Mouse (Mus musculus) megakaryocyte progenitor cell, adult 5-6 weeks (primary cell): ENCODE data around the gene Gm973. TPM values are rescaled to one million over a fixed set of nuclear protein-coding genes. Genes with fewer than 3 reads are reported as not detected.
"Not testable (repeated sequence)": the region's sequence is repeated elsewhere in the genome, so short reads cannot be mapped to it uniquely, and the experiment has no call there.

Experiments
- ATAC-seq: replicated peaks from 2 replicates; pipeline ENCODE4 v1.8.0; 2016; ENCODE audit warnings: mild to moderate bottlenecking, moderate TSS enrichment, inconsistent platforms; ENCODE audit not compliant: poor library complexity
- total RNA-seq, 2 experiments: library from RNA; stranded (forward) in 1 of 2; stranded (reverse) in 1 of 2; fragments of 157-497, 149-512 nt in 1 of 2; fragments of 200-1000 nt in 1 of 2; gene quantifications; 2 replicates each; pipeline versions ENCODE4 v1.2.3 to v1.2.4; 2015 to 2017

Gm973 gene
- total RNA-seq, 2 experiments from 2014 or later = 0.30 TPM; not detected in 1

DNA sequence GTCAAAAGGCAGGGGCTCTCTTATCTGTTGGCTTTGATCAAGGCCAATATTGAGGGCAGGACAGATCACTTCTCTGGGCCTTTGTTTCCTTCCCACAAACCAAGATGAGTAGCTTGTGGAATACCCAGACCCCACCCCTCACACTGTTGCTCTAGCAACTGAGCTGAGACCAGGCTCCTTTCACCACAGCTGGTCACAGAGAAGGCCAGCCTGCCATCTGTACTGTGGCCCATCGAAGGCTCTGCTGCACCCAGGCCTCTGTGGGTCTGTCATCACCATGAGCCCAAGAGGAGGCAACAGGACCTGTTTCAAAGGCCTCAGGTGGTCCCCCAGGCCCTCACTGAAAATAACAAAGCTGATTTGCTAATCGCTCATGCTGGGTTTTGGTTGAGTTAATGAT, 99.0 kb downstream of the Gm973 start:
- ATAC-seq = no peak

DNA sequence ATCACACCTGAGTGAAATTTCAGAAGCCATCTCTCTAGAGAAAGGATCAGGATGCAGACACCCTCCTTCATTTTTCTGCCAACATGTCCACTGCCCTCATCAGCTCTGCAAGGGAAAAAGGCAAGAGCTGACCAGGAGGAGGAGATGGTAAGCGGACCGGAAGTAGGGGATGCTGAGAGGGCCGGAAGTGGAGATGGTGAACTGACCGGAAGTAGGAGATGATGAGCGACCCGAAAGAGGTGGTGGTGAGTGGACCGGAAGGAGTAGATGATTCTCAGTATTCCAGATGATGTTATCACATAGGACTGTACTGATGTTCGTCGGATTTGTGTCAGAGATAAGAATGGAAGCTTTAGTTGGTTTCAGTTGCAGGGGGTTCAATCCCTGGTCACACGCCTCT, 103.1 kb downstream of the Gm973 start:
- no peak for ATAC-seq

DNA sequence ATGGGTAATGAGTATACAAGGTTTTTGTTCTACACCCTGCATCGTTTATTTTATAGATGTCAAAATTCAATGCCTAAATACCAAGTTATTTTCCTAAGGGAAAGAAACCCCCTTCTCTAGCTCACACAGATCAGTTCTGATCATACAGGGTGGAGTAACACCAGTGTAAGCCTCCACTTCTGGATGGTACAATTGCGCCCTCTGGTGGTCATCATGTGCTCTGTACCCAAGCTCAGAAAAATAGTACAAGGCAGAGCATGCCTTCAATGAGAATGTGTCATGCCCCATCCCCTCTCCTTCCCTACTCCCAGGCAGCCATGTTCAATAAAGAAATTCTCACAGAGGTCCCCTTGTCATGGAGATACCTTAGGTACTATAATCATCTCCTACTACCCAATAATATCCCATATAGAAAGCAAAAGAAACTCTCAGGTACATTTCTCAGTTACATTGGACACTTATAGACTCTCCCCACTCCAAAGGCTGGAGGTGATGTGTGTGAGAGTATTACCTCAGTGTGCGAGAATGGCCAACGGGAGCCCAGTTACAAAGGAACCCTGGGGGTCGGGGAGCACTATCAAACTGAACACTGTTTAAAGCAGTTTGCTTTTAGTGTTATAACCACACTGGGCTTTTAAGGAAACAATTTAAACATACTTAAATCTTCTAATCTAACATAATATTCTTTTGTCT, 107.4 kb downstream of the Gm973 start:
- peak; percentile 95 for ATAC-seq

DNA sequence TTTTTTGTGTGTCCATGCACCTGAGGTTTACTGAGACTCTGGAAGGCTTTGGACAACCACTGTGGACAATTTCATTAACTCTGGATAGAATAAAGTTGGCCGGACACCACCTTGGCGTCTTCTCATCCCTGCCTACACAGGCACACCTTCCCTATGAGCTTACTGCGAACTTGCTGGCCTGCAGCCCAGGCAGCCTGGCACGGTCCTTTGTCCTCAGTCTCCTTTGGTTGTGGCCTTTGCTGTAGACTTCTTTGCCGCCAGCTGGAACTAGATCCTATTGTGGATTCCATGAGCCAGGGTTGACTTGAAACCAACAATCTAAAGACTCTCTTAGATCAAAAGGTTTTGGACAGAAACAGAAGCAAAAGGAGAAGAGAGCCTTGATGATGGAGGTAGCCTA, 109.3 kb downstream of the Gm973 start:
- ATAC-seq = no peak

DNA sequence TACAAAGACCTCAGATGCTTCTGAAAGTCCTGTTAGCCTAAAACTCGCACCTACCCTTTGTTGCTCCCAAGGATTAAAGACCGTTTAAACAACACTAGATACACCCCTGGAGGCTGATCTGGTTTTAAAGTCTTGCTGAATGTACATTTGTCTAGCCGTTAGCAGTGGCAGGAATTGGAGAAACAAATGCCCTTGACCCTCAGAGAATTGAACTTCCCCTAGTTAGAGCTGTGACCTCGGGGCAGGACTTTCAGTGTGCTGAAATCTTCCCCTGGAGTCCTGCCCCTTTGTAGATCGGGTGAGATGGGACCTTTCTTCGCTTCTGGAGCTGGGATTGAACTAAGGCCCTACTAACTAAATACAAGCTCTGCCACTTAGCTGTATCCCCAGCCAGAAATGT, 113.1 kb downstream of the Gm973 start:
- no peak for ATAC-seq

DNA sequence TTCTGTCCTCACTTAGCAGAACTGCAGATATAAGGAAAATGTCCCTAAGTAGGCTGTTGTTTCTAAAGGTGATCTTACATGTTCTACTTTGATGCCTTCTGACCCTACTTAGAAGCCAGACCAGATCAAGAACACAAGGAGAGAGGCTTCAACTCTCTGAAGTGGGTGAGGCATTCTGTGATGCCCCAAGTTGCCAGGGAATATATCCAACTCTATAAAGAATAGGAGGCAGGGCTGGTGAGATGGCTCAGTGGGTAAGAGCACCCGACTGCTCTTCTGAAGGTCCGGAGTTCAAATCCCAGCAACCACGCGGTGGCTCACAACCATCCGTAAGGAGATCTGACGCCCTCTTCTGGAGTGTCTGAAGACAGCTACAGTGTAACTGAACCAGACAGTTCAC, 114.3 kb downstream of the Gm973 start:
- not testable (repeated sequence) for ATAC-seq

DNA sequence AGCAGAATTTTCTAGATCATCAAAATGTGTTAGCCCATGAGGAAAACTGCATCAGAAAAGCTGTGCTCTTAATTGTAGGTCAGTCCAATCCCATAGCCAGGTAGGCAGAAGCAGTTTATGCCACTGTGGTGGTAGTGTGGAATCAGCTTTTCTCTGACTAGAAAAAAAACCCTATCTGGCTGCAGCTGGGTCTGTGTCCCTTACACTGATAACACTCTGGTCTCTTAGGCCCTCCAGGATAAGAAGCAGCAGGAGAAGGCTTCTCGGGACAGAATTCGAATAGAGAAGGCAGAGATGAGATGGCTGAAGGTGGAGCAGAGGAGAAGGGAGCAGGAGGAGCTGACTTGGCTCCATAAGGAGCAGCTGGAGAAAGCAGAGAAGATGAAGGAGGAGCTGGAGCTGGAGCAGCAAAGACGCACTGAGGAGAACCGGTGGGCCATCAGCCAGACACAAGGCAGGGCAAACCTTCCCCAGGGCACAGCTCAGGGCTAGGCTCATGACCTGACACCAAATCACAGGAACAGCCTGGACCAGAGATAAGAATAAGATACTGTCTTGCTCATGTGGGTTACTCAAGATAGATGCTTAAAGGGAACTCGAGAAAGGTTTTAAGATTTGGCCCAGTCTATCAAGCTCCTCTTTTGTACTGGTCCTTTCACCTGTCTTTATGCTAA, 116.1 kb downstream of the Gm973 start:
- ATAC-seq = peak; percentile 53

DNA sequence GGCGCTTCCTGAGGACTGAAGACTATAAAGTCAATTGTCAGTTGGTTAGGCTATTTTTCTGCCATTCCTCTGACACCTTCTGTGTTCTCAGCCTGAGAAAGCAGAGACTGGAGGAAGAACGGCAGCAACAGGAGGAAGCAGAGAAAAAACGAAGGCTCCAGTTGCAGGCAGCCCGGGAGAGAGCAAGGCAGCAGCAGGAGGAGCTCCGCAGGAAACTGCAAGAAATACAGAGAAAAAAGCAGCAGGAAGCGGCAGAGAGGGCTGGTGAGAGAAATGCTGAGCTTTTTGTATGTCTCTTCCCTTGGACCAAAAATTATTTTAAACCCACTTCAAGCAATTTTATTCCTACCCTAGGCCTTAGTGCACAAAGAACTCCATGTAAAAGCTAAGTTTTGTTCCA, 117.0 kb downstream of the Gm973 start:
- ATAC-seq = no peak

DNA sequence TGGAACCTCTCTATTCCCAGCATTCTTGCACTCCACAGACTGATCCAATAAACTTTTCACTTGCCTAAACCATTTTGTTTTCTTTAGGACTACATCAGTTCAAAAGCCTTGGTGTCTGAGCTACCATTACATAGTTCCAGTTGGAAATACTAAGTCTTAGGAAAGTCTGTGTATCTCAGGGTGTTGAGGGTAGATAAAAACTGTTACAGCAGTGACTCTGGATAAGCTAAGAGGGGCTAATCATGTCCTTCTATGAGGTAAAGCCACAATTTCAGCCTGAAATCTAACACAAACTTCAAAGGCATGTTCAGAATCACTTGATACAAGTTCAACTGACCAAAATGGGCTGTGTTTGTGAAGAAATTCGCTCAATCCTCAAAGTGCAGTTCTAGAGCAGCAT, 120.3 kb downstream of the Gm973 start:
- ATAC-seq = peak; percentile 68

DNA sequence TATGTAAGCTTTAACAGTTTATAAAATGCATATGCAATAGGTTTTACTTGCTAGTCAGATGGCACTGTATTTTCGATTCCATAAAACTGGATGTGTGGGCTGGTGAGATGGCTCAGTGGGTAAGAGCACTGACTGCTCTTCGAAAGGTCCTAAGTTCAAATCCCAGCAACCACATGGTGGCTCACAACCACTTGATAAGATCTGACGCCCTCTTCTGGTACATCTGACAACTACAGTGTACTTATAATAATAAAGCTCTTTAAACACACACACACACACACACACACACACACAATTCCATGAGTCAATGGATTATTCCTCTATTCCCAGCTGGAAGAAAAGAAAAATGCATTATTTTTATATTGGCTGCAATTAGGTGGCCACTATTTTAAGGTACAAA, 122.3 kb downstream of the Gm973 start:
- ATAC-seq = no peak

DNA sequence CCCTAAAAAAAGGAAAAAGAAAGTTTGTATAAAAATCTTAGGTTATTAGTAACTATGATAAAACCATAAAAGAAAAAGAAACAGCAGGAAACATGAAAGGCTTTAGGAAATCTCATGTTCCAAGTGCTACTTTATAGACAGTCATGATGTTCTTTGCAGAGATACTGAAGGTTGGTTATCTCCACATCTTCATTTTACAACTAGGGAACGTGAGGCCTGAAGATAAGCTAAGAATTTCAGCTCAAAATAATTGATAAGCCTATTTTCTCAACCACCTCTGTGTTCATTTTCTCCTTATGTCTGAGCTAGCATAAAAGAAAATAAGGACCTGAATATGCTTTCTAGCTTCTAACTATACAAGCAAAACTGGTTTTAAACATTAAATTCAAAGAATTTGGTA, 126.4 kb downstream of the Gm973 start:
- ATAC-seq = no peak

DNA sequence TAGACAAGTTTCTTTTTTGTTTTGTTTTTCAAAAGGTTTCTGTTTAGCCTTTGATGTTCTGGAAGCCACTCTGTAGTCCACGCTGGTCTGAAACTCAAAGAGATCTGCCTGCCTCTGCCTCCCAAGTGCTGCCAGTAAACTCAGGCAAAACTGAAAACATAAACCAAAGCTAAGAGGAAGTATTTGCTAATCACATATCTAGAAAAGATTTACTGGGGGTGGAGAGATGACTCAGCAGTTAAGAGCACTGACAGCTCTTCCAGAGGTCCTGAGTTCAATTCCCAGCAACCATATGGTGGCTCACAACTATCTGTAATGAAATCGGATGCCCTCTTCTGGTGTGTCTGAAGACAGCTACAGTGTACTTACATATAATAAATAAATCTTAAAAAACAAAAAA, 130.4 kb downstream of the Gm973 start:
- not testable (repeated sequence) for ATAC-seq

DNA sequence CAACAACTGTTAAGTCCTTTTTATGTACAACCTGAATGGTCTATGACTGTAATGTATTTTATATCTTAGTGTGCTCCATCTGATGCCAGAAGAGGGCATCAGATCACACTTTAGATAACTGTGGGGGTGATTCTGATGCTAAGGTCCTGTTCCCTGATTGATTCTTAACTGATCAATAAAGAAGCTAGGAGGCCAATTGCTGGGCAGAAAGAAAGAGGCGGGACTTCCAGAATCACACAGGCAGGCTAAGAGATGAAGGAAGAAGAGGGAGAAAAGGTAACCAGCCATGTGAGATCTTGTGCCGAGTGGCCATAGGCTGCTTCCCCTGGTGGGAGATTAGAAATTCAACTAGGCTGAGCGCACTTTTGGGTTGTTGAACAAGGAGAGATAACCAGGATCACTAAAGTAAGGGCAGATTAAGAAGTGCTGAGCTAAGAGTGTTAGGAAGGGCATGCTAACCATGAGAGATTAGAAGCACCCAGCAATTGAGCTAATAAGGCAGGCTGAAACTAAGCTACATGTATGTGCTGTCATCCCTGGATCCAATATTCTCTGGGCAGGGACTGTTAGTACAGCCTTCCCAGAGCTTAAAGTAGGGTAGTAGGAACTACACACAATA, 135.2 kb downstream of the Gm973 start:
- ATAC-seq = peak; percentile 81

DNA sequence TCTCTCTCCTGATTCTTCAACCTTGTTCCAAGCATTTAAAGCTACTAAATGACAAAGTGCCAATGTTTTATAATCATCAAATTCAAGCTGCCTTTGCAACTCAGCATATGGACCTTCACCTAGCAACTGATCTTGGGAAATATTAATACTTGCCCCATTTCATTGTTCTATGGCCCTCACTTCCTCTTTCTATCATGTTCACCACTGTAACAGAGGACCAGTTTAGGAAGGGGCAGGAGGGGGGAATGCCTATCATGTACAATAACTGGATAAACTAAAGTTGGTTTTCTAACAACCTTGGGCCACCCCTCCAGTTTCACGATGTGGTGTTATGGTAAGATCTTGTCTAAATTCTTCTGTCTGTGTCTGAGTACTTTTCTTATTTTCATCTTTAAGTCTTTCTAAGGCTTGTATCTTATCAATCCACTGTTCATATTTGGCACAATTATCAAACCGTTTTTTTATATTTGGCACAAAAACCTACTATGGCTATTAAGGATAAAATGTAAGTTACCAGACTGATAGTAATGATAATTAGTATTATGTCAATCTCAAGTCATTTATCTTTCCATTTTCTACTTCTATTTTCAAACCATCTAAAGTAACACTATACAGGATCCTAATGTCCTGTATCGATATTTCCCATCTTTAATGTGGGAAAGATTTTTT, 137.3 kb downstream of the Gm973 start:
- peak; percentile 44; the same call in 1 of the 2 replicates for ATAC-seq

DNA sequence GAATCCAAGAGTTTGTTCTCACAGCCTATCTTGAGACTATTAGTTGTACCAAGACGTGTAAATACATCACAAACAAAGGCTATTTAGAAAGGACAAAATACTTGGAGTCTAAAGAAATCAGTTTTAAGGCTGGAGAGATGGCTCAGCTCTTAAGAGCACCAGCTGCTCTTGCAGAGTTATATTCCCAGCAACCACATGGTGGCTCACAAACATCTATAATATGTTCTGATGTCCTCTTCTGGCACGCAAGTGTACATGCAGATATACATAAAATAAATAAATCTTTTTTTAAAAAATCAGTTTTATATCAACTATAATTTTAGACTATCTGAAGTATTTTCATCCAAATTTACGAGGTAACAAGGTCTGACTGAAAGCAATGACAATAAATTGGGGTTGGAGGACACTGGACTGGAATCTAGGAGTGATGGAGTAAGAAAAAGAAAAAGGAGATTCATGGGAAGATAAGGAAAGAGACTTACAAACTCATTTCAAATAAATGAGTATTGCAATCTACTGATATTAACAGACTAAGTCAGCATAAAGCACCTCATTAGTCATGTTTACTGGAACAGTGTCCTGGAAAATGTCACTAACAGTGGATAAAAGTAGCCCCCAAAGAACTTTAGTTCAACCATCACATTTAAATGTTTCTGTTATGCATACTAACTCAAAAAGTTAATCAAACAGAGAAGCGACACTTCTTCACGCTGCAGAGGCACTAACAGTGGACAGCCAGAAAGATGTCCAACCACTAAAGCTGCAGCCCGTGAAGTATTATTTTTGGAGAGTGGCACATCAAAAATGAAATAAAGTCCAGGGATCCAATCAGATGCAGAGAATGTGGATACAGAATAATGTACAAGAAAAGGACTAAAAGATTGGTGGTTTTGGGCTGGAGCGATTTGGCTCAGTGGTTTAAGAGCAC, 140.4 kb downstream of the Gm973 start:
- ATAC-seq = no peak

DNA sequence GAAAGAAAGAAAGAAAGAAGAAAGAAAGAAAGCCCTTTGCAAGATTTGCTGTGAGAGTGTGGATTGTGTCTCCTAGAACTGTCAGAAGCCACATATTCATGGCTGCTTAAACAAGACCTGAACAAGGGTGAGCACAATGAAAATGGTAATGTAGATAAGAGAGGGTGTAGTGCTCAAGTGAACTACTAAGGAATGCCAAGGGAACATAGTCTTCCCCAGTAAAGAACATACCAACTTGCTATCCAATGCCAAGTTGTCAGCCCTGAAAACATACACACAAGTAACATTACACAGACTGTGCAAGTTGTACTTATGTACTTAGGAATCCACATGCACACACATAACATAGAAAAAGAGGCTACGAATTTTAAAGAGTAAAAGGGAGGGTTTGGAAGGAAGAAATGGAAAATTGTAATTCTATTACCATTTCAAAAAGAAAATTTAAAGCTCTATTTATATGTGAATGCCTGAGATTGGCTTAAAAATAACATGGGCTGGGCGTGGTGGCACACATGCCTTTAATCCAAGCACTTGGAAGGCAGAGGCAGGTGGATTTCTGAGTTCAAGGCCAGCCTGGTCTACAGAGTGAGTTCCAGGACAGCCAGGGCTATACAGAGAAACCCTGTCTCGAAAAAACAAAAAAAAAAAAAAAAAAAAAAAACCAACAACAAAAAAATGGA, 147.5 kb downstream of the Gm973 start:
- no peak for ATAC-seq

DNA sequence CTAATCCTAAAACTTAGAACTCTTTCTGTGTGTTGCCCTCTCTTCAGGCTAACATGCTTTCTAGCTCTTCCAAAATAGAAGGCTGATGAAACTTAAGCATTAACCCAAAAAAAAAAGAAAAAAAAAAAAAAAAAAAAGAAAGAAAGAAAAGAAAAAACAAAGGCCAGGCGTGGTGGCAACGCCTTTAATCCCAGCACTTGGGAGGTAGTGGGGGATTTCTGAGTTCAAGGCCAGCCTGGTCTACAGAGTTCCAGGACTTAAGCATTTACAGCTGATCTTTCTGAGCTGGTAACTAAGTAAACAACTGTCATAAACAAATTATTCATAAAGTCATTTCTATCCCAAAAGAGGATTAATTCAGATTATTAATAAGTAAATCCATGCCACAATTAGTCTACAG, 152.8 kb downstream of the Gm973 start:
- no peak for ATAC-seq

DNA sequence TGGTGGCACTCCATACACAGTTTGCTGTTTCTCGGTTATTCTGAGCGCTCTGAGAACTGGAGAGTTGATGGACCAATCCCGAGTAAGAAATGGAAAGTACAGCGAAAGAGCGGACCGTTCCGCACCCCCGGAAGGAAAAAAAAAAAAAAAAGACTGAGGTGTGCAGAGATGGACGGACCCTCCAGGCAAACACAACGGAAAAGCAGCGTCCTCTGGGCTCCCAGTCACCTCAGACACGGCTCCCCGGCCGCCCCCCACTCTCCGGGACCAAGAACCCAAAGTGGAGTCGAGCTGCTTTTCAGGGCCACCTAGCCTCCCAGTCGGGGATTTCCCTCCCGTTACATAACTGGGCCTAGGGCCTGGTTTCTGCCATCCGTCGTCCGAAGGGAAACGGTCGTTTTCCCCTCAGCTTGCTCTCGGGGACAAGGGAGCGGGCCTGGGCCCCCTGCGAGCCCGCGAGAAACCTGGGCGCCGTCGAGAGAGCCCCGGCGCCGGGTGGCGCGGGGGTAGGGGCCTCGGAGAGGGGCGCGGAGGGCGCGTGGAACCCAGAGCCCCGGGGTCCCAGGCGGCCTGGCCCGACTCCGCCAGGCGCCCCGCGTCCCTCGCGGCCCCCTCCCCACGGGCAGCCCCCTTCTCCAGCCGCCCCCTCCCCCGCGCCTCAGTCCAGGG, 154.0 kb downstream of the Gm973 start:
- ATAC-seq = peak; percentile 49

DNA sequence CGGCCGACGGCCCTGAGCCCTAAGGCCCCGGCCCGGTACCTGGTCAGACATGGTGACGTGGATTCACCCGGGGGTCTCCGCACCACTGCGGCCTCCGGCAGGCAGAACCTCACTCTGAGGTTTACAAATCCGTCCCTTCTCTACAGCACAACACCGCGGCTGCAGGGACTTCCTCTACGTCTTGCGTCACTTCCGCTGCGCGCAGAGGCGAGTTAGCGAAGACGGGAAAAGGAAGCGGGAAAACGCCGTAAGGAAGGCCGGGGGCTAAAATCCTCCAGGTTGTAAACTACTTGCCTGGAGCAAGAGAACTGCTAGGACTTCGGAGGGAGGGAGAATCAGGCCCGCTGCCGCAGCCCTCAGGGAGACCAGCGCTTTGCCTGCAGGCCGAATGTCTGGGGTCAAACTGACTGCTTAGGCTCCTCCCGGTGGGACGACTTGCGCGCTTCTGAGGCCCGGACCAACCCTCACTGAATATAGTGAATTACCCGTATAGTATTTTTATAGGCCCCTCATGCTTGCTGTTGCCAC, 154.6 kb downstream of the Gm973 start, which contains the start of gene Sumo1:
TSS of gene Sumo1 (minus strand) at position 194 of the 528 bp plus-strand sequence.
- peak; percentile 95 for ATAC-seq
